Mouse (Mus musculus) intestine, embryonic 14.5 days (tissue): ENCODE results near the gene Lrrc52. TPM values are rescaled to one million over a fixed set of nuclear protein-coding genes. Genes with fewer than 3 reads are reported as not detected.

Experiments used
- ATAC-seq: fragments of 200-750 bp; cut with Nextera tagmentation; replicated peaks from 2 replicates; pipeline ENCODE4 v1.8.0; 2017; ENCODE audit warnings: low read depth, moderate number of reproducible peaks, moderate TSS enrichment, moderate library complexity; ENCODE audit not compliant: low FRiP score, low TSS enrichment
- DNase-seq: peaks from one replicate; pipeline ENCODE4 v3.0.0-alpha.2; 2018; ENCODE audit warnings: low spot score
- H3K27ac ChIP-seq: fragments of 300-500 bp; sonication (generic); 2 replicates; pipeline ENCODE4 v1.5.1; 2014; ENCODE audit warnings: low read depth, mild to moderate bottlenecking, control low read depth
- H3K27me3 ChIP-seq: fragments of 300-500 bp; sonication (generic); replicated peaks from 2 replicates; pipeline ENCODE4 v1.6.1; 2014; ENCODE audit warnings: low read length, control low read depth; ENCODE audit not compliant: control insufficient read depth, insufficient read depth
- H3K36me3 ChIP-seq: fragments of 300-500 bp; sonication (generic); 2 replicates; pipeline ENCODE4 v1.6.1; 2014; ENCODE audit warnings: low read length, control low read depth; ENCODE audit not compliant: control insufficient read depth, insufficient read depth
- H3K4me1 ChIP-seq: fragments of 300-500 bp; sonication (generic); replicated peaks from 2 replicates; pipeline ENCODE4 v1.6.1; 2014; ENCODE audit warnings: low read length, control low read depth, mixed read lengths; ENCODE audit not compliant: control insufficient read depth, insufficient read depth
- H3K4me2 ChIP-seq: fragments of 300-500 bp; sonication (generic); 2 replicates; pipeline ENCODE4 v1.6.1; 2014; ENCODE audit warnings: low read length
- H3K4me3 ChIP-seq: fragments of 300-500 bp; sonication (generic); 2 replicates; pipeline ENCODE4 v1.5.1; 2014; ENCODE audit warnings: low read depth, low read length, control low read depth, mixed read lengths
- H3K9ac ChIP-seq: fragments of 300-500 bp; sonication (generic); 2 replicates; pipeline ENCODE4 v1.6.1; 2014; ENCODE audit warnings: mild to moderate bottlenecking, low read length
- H3K9me3 ChIP-seq: fragments of 300-500 bp; sonication (generic); 2 replicates; pipeline ENCODE4 v1.6.1; 2016; ENCODE audit warnings: low read length, control low read depth; ENCODE audit not compliant: control insufficient read depth
- WGBS: fragments of 180-500 bp; shearing (Covaris S2); extraction: QIAGEN DNeasy Blood & Tissue Kit; methylation state at CpG from one replicate; pipeline ENCODE4 v1.1.7; 2014; 5-methylcytosine and 5-hydroxymethylcytosine counted together
- polyA plus RNA-seq: library from polyadenylated mRNA; unstranded; fragments of >200 nt; fragmentation: Nextera tagmentation; extraction: Ambion mirVana; gene quantifications from 2 replicates; pipeline ENCODE4 v1.2.1, GENCODE M21; 2014

The Lrrc52 gene
- polyA plus RNA-seq: not detected in 2 replicates

GRCm38 (mm10) chr1:167466765-167467426 lies at the start of gene Lrrc52:
Lrrc52 (minus strand) TSS chr1:167466780.
- no peaks in the 10 kb centered on the region for H3K36me3 ChIP-seq
- ATAC-seq (no peak), DNase-seq (no peak)
- WGBS: 31% methylated on average over 9 of the region's 9 CpGs
- H3K4me1 ChIP-seq: 0 out of 2 replicates have a peak, but pooled peaks cover 3% of the 10 kb centered on the region
- H3K27ac ChIP-seq: no peak within 1 kb of the TSS
- no peak within 1 kb of the TSS for H3K4me2 ChIP-seq
- no peaks in the 10 kb centered on the region for H3K27me3 ChIP-seq
- H3K9me3 ChIP-seq: no peaks in the 10 kb centered on the region
- no peak within 1 kb of the TSS for H3K4me3 ChIP-seq
- H3K9ac ChIP-seq: no peak within 1 kb of the TSS

- Histone ChIP-seq H3K4me3 (no peak overlapping the region), H3K27ac (no peak overlapping the region), H3K4me2 (no peak overlapping the region), H3K9ac (no peak overlapping the region), H3K4me1 (no peaks in the 10 kb centered on the region), H3K9me3 (no peaks in the 10 kb centered on the region), H3K36me3 (no peaks in the 10 kb centered on the region), H3K27me3 (no peaks in the 10 kb centered on the region)
- ATAC-seq (no peak), DNase-seq (no peak)
- 85% methylated on average over 9 of the region's 9 CpGs for WGBS
These were observed 45.0 kb upstream of the Lrrc52 start for GRCm38 (mm10) chr1:167511621-167512020.

GRCm38 (mm10) chr1:167506048-167506447 lies 39.5 kb upstream of the Lrrc52 start:
- H3K36me3 ChIP-seq: no peaks in the 10 kb centered on the region
- ATAC-seq (no peak), DNase-seq (no peak)
- WGBS: 74% methylated on average over 7 of the region's 7 CpGs
- no peak overlapping the region for H3K4me2 ChIP-seq
- no peak overlapping the region for H3K27ac ChIP-seq
- no peaks in the 10 kb centered on the region for H3K4me1 ChIP-seq
- no peaks in the 10 kb centered on the region for H3K9me3 ChIP-seq
- no peak overlapping the region for H3K9ac ChIP-seq
- H3K4me3 ChIP-seq: no peak overlapping the region
- H3K27me3 ChIP-seq: no peaks in the 10 kb centered on the region

GRCm38 (mm10) chr1:167505427-167505826 lies 38.8 kb upstream of the Lrrc52 start:
- H3K4me1 ChIP-seq: no peaks in the 10 kb centered on the region
- no peaks in the 10 kb centered on the region for H3K9me3 ChIP-seq
- no peaks in the 10 kb centered on the region for H3K36me3 ChIP-seq
- no peak for ATAC-seq
- H3K27ac ChIP-seq: no peak overlapping the region
- WGBS: 77% methylated on average over 1 of the region's 1 CpGs
- H3K4me2 ChIP-seq: no peak overlapping the region
- DNase-seq: peak; percentile 39
- H3K9ac ChIP-seq: no peak overlapping the region
- no peaks in the 10 kb centered on the region for H3K27me3 ChIP-seq
- no peak overlapping the region for H3K4me3 ChIP-seq

- H3K4me3 ChIP-seq: no peak overlapping the region
- H3K36me3 ChIP-seq: no peaks in the 10 kb centered on the region
- H3K4me1 ChIP-seq: peaks cover 12% of the 10 kb centered on the region
- WGBS: 43% methylated on average over 12 of the region's 12 CpGs
- ATAC-seq (no peak), DNase-seq (peak; percentile 34)
- H3K27me3 ChIP-seq: no peaks in the 10 kb centered on the region
- no peak overlapping the region for H3K27ac ChIP-seq
- no peaks in the 10 kb centered on the region for H3K9me3 ChIP-seq
- H3K9ac ChIP-seq: no peak overlapping the region
- H3K4me2 ChIP-seq: no peak overlapping the region
These were observed 32.7 kb upstream of the Lrrc52 start for GRCm38 (mm10) chr1:167499097-167499850.

GRCm38 (mm10) chr1:167497991-167498390 lies 31.4 kb upstream of the Lrrc52 start:
- ATAC-seq: no peak
- WGBS: 47% methylated on average over 10 of the region's 10 CpGs
- H3K4me2 ChIP-seq: no peak overlapping the region

GRCm38 (mm10) chr1:167497560-167497959 lies 31.0 kb upstream of the Lrrc52 start:
- WGBS: 40% methylated on average over 3 of the region's 3 CpGs
- Histone ChIP-seq H3K27me3 (no peaks in the 10 kb centered on the region), H3K4me3 (no peak overlapping the region), H3K36me3 (no peaks in the 10 kb centered on the region), H3K27ac (no peak overlapping the region), H3K9me3 (no peaks in the 10 kb centered on the region), H3K9ac (no peak overlapping the region), H3K4me1 (peaks cover 12% of the 10 kb centered on the region), H3K4me2 (no peak overlapping the region)
- DNase-seq (no peak), ATAC-seq (no peak)

More at GRCm38 (mm10) chr1:167497991-167498390, 31.4 kb upstream of the Lrrc52 start:
- no peak overlapping the region for H3K27ac ChIP-seq
- H3K4me3 ChIP-seq: no peak overlapping the region
- H3K27me3 ChIP-seq: no peaks in the 10 kb centered on the region
- no peaks in the 10 kb centered on the region for H3K9me3 ChIP-seq
- H3K9ac ChIP-seq: no peak overlapping the region
- H3K36me3 ChIP-seq: no peaks in the 10 kb centered on the region
- peaks cover 12% of the 10 kb centered on the region for H3K4me1 ChIP-seq
- DNase-seq: no peak

GRCm38 (mm10) chr1:167491501-167491900 lies 24.9 kb upstream of the Lrrc52 start:
- Histone ChIP-seq H3K36me3 (no peaks in the 10 kb centered on the region), H3K4me3 (no peak overlapping the region), H3K27me3 (no peaks in the 10 kb centered on the region), H3K9me3 (no peaks in the 10 kb centered on the region), H3K4me2 (no peak overlapping the region), H3K4me1 (no peaks in the 10 kb centered on the region), H3K9ac (no peak overlapping the region), H3K27ac (no peak overlapping the region)
- ATAC-seq: no peak
- WGBS: 79% methylated on average over 7 of the region's 7 CpGs
- no peak for DNase-seq
